Mouse (Mus musculus) kidney, postnatal 36 days (tissue): ENCODE results near the gene H1f0.
"Not testable (repeated sequence)": the region's sequence is repeated elsewhere in the genome, so short reads cannot be mapped to it uniquely, and the experiment has no call there.

Experiments
- DNase-seq, 2 experiments: peaks; one replicate each; pipeline ENCODE4 v3.0.0; 2021 to 2022; ENCODE audit warnings: mixed read lengths in 2 of 2

Gene H1f0

DNA sequence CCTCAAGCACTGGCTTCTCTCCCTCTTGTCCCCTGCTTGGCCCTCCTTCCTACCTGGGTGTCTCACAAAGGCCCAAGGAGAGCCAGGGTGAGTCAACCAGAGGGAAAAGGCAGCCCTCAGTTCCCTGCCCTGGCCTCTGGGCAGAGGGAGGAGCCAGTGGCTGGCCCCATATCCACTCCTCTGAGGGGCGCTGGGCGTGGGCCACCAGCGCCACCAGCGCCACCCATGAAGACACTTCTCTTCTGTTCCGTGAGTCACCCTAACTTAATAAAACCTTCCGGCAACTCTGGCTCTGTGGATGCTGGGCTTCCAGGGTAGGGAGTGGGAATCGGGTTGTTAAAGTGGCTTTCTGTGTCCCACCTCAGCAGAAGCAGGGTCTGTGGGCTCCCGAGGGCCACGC lies 22.7 kb upstream of the H1f0 start:
- DNase-seq = no peak

DNA sequence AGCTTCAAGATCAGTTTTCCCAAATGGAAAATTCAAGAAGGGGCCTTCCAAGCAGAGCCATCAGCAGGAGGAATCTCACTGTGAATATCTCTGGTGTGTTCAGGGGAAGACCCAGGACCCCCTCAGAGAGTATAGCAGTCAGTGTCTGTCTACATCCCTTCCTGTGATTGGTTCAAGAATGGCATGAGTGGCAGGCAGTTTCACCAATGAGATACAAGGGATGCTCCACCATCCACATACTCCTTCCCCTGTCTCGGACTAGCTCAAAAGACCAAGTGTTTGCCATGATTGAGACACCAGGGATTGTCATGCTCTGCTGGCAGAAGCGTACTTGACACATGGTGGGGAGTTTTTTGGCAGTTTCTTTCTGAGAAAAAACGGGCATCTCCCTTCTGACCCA lies 21.6 kb upstream of the H1f0 start:
- DNase-seq = peak in 1 of 2 experiments; percentile 31

DNA sequence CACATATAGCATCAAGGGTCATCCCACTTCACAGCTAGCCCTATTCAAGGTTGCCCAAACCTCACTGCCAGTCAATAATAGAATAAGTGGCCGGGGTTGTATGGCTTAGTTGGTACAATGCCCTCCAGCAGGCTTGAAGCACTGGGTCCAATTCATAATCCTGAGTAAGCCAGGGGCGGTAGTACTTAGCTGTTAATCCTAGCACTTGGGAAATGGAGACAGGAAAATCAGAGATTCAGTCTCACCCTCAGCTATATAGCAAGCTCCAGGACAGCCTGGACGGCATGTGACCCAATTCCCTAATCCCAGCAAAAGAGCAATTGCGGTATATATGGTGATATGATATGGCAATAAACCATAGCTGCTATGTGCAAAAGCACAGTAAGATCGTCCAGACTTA lies 21.2 kb upstream of the H1f0 start:
- no peak for DNase-seq

DNA sequence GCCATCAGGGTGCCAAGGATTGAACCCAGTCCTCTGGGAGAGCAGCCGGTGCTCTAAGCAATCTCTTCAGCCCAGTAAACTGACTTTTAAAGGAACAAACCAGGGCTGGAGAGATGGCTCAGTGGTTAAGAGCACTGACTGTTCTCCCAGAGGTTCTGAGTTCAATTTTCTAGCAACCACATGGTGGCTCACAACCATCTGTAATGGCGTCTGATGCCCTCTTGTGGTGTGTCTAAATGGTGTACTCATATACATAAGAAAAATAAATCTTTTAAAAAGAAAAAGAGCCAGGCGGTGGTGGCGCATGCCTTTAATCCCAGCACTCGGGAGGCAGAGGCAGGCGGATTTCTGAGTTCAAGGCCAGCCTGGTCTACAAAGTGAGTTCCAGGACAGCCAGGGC lies 20.4 kb upstream of the H1f0 start:
- not testable (repeated sequence) for DNase-seq

DNA sequence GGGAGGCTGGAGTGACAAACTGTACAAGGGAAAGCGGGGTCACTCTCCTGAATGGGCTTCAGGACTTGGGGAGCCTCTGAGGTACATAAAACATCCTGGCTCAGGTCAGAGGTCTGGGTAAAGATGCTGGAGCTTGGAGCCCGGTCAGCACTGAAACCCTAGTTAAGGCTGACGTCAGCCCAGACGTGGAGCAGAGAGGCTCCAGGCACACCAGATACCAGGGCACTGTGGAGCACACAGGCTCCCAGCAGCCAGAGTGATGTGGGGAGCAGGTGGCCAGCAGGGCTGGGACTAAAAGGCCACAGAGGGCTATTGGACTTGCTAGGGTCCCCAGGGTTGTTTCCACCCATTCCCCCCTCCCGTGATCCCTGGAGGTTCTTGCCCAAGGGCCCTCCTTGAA lies 18.5 kb upstream of the H1f0 start:
- no peak for DNase-seq

DNA sequence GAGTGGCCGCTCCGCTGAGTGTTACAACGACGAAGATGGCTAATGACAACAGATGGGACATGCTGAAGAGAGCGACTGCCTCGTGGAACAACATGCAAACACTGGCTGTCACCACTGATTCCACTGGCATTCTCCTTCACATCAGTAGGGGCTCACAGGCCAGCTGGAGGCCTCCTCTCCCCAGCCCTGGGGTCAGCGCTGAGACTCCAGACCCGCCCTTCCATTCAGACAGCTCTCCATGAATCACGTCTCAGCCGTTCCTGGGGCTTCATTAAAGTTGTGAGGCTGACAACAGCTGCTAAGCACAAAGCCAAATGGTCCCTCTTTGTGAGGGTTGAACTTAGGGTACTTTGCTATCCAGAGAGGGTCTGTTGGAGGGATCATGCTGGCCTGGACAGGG lies 16.7 kb upstream of the H1f0 start:
- no peak for DNase-seq

DNA sequence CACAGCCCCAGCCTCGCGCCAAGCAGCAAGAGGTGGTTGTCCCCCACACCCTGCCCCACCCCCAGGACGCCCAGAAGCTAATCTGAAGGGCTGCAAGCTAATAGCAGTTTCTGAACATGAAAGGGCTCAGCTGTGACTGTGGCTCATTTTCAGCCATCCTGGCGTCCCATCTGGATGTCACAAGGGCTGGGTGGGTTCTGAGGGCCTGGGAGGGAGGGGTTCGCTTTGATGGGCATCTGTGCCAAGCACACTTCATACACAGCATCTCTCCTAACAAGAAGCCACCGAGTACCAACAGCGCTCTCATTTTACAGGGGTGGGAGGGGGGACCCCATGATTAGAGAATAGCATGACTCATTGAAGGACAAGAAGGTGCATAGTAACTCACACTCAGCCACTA lies 14.9 kb upstream of the H1f0 start:
- DNase-seq = no peak

DNA sequence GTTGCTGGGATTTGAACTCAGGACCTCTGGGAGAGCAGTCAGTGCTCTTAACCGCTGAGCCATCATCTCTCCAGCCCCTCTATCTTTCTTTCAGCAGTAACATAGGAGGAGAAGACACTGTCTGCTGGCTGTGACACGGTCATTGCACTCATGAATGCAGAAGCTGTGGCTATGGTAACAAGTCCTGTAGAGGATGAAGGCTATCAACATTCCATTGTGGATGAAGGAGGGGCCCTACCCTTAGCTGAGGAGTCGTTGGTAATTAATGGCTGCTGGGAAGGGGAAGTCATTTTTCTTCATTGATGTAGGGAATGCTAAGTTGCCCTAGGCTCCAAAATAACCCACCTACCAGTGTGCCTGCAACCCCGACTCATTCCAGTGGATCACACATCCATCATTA lies 10.1 kb upstream of the H1f0 start:
- DNase-seq = no peak

DNA sequence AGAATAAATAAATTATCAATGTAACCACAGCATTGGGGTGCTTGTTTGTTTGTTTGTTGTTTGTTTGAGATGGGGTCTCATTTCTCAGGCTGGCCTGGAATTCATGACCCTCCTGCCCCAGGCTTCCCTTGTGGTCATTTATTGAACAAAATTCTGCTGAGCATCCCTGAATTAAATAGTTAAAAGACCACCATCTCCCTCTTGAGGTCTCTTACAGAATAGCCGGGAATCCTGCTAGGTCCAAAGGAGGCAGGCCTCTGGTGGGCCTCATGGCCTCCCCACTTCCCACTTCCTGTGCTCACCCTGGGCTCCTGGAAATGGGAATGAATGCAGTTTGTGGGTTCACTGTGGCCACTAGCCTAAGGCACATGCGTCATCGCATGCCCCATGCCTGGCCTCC lies 9.4 kb upstream of the H1f0 start:
- no peak for DNase-seq

DNA sequence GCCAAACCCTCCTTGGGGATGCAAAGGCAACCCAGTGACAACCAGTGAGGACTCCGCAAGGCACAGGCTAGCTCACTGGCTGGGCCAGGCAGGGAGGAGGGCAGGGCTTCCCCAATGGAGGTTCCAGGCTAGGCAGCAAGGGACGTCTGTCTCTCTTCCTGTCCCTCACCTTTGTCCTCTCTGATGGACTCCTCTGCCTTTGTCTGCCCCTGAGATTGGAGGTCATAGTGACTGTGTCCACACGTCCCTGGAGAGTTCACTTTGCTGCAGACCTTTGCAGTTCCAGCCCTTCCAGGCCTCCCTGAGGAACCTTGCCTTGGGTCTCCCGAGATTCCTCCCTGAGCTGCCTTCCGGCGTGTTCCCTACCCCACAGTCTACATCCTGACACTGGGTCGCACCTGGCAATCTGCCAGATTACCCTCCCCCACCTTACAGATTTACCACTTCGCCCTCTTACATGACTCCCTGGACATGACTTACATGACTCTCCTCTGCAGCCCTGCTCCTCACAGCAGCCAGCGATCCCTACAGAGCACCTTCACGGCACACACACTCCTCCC lies 5.5 kb upstream of the H1f0 start:
- DNase-seq = no peak

DNA sequence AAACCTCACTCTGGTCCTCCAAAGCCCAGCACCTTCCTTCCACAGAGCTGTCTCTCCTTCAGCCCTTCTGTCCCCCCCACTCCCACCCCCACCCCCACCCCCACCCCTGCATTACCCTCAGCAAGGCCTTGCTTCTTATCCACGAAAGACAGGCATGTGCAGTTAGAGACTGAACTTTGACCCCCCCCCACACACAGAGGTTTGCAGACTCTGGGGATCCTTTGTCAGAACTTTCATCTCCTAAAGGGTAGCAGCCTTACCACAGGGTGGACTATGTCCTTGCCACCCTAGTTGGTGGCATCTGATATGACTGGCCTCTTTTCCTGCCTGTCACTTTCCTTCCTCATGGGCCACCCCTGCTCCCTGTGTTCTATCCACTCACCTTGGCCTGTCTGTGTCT lies 4.9 kb upstream of the H1f0 start:
- DNase-seq = peak; percentile 43 to 51

DNA sequence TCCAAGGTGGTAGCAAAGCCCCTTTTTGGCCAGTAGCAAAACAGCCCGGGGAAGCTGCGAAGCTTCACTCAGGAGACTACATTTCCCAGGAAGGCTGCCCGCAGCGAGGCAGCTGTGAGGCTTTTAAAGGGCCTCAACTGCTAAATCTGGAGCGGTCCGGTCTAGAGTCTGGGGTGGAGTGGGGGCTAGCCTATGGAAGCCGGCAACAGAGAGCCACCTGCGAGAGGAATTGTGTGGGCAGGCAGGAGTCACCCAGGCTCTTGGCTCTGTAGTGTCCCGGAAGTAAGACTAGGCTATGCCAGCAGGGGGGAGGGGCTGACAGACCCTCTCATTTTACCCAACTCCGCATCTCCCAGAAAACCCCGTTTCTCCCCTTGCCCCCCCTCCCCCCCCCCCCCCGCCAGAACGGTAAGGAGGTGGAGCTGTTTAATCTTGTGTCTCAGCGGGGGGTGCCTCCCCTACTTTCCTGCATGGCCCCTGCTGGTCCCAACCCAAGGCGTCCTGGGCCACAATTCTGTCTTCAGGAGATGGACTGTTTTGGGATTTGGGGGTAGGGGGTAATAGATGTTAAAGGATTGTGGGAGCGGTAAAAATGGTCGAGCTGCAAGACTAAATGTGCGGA lies 2.5 kb upstream of the H1f0 start:
- peak; percentile 44 to 54 for DNase-seq

DNA sequence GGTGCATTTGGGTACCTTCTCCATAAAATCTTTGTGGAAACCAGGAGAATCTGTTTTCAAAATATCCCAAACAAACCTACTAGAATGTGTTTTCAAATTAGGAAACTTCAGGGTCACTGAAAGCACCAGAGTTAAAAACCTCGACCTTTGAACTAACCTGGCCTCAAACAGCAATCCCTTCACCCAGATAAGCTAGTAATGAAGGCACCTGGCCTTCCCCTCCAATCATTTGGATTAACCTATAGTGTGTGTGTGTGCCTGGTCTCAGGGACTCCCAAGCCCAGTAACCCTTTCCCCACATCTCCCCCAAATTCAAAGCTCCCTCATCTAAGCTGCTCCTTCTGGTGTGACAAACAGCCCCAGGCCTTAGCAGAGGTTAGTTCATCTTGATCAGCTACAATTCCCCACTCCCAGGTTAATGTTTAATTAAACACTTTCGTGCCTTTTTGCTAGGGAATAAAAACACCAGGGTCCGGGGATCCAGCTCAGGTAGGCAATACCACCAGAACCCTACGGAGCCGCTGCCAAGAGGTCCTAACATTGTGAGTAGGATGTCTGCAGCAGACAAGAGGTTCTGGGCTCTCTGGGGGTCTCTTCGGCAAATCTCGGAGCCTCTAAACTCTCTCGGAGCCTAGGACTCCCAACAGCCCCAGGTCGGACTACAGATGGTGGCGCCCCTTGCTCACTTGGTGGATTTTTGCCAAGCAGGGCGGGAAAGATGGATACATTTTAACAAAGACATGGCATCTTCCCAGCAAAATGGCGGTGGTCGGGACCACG lies 1.5 kb upstream of the H1f0 start:
- peak; percentile 73 to 77 for DNase-seq

DNA sequence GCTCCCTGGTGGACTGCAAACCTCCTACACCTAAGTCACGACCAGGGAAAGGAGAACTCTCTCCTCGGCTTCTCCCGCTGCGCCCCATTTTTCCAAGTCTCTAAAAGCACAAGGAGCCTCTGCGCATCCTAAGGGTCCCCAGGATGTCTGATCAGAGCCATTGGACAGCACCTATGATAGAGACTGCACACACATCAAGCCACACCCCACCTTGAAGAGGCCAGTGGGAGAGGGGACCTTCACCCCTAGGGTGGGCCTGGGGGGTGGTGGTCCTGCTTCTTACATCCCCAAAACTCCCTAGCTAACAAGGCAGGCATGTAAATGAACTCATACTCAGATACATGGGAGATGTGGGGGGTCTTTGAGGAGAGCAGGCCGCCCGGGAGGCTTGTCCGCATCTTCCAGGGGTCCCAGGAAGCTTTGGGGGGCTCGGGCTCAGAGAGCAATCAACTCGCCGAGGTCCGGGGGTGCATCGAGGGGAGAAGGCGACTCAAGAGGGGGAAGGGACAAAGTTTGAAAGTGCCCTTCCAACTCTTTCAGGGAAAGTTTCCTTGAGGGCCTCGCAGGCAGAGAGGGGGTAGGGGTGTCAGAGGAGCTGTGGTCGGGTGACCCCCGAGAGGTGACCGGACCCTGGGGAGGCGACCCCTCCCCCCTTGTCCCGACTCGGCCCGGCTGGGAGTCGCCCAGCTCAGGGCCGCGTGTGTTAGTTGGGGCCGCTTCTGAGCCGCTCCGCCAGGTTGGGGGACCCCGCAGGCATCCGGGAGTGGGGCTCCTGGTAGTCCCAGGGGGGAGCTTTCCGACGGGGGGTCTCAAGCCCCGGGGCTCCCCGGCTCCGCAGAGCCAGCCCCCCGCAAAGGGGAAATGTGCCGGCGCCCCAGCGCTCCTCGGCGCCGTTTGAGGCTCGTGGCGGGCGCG lies 702 bp upstream of the H1f0 start:
- peak; percentile 32 to 67 for DNase-seq

DNA sequence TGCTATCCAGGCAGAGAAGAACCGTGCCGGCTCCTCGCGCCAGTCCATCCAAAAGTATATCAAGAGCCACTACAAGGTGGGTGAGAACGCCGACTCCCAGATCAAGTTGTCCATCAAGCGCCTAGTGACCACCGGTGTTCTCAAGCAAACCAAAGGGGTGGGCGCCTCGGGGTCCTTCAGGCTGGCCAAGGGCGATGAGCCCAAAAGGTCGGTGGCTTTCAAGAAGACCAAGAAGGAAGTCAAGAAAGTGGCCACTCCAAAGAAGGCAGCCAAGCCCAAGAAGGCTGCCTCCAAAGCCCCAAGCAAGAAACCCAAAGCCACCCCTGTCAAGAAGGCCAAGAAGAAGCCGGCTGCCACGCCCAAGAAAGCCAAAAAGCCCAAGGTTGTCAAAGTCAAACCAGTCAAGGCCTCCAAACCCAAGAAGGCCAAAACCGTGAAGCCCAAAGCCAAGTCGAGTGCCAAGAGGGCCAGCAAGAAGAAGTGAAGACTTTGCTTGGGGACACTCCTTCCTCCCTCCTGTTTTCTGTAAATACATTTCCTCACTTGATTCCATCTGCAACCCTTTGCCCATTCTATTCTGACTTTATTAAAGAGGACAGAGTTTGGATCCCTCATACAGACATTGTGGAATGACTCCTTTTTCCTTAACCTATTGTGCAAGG lies 704 bp downstream of the H1f0 start:
- peak in 1 of 2 experiments; percentile 30 for DNase-seq

DNA sequence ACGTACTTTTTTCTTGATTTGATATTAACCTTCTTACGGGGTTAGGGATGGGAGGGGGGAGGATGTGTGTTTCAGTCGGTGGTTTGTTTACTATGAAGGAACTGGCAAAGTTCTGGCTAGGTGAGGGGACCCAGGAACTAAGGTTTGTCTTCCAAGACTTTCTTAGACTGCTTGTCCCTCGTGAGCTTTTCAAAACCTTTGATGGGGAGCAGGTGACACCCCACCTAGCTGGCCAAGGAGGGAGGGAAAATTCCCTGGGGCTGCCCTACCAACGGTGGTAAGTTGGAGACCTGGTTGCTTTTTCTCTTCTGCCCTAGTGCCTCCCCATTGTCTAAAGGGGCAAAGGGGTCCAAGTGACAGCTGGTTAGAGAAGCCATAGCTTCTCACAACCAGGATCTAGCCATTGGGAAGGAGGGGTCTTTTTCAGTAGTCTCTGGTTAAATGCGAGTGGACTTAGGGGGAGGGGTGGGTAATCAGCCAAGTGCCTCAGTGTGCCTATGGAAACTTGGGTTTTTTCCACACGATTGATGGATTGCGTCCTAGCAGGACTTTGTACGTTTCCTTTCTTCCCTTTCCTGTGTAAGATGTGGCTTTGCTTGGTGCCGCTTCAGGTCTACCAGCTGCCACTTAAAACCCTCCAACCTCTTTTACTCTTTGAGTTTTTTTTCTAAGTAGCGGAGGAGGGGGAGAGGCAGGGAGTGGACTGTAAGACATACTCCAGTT lies 1.4 kb downstream of the H1f0 start:
- peak in 1 of 2 experiments; percentile 31 for DNase-seq

DNA sequence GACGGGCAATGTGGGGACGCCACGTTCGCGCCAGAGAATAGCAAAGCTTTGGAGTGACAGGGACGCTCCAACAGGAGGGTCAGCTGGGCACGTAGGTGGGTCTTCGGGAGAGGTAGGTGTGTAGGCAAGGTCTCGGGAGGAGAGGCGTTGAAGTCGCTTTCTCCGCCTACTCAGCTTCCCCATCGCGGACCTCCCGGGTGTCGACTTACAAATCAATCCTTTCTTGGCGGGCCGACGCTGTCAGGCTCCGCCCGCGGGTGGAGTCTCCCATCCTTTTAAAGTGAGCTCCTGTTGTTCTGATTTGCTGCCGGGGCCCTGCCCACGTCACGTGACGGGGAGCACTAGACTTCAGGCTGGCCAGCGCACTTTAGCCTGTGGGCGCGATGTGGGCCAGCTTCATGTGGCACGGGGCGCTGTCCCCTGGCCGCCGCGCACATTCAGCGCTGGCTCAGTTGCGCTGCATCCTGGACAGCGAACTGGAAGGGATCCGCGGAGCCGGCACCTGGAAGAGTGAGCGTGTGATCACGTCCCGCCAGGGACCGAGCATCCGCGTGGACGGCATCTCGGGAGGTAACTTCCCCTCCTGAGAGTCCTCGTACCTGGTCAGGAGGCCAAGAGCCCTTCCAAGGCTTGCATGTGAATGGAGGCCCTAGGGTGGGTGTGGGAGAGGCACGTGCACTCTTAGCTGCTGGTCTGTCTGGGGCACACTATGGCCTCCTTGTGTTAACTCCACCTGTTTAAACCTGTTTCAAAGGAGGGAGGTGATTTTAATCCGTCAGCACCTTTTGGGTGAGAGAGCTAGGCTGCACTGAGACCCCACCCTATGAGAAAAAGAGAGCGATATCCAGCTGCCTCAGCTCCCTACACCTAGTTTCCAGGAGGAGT lies 2.5 kb downstream of the H1f0 start:
- peak; percentile 95 to 97 for DNase-seq

DNA sequence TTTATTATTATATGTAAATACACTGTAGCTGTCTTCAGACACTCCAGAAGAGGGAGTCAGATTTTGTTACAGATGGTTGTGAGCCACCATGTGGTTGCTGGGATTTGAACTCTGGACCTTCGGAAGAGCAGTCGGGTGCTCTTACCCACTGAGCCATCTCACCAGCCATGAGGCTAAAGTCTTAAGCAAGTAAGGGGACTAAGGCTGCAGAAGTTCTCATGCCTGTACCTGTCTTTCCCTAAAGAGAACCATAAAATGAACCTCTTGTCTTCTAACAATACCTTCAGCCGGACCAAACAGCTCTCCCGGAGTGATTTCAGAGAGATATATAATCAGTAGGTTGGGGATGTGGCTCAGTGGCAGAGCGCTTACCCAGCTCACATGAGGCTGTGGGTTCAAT lies 3.7 kb downstream of the H1f0 start:
- DNase-seq = not testable (repeated sequence)

DNA sequence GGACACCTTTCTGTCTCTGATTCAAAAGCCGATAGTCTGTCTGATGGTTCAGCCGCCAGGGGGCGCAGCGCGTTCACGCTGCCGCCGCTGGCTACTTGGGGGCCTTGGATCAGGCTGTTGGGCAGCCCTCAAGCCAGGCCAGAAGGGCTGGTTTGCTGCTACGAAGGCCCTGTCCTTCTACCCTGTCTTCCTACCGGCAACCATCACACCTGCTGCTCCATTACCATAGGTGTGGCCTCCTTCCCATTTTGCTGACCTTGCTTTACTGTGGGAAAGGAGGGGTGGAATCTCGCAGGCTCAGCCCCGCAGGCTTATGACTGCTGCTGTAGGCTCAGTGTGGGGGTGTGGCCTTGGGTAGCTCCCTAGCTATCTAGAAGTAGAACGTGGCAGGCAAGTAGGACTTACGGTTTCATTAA lies 9.7 kb downstream of the H1f0 start:
- peak; percentile 76 to 94 for DNase-seq

DNA sequence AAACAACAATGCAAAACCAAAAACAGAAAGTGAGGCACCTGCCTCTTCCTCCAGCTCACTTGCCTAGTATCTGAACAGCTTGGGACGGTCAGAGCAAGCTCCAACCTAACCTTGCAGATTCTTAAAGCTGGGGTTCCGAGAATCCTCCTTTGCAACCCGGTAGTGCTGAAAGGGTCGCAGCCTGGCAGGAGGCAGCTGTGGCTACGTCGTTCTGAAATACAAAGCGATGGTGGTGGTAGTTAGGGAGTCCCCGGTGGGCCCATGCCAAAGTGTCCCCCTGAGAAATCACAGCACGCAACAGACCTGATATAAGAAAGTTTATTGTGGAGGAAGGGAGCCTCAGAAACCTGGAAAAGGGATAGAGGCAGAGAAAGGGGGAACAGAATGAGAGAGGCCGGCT lies 10.1 kb downstream of the H1f0 start:
- DNase-seq = no peak

DNA sequence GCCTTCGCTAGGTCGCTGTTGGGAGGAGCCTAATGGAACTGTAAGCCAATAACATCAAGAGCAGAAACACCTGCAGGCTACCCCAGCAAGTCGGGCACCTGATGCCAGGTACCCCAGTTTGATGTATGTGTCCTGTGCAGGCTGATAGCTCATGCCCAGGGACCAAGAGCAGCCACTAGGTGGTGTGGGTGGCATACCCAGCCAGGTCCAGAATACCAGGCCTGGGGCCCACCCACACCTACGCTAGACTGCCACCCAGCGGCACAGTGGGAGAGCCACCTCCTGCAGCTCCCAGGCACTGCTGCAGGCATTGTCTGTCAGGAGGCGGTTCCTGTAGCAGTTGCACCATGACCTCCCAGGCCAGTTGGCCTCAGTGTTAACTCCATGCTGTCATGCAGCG lies 10.6 kb downstream of the H1f0 start:
- DNase-seq = peak; percentile 92 to 95
